Mouse (Mus musculus) adrenal gland, postnatal 4 days (tissue): ENCODE results near the gene Klhl6. TPM values are rescaled to one million over a fixed set of nuclear protein-coding genes. Genes with fewer than 3 reads are reported as not detected.
"Not testable (repeated sequence)": the region's sequence is repeated elsewhere in the genome, so short reads cannot be mapped to it uniquely, and the experiment has no call there.

ENCODE experiments used
- DNase-seq, 2 experiments: peaks; one replicate each; pipeline ENCODE4 v3.0.0; 2021 to 2022; ENCODE audit warnings: low spot score in 2 of 2, mixed read lengths in 2 of 2
- long read RNA-seq, 2 experiments: library from polyadenylated mRNA; stranded (forward); transcript quantifications; one replicate each; pipeline ENCODE4 v2.0.0; 2021
- total RNA-seq, 2 experiments: library from RNA; stranded (reverse); gene quantifications; 2 replicates each; pipeline ENCODE4 v1.2.3; 2021

Gene Klhl6
- total RNA-seq, result 1 to 10 TPM; 7.9 to 8.5 TPM
- long read RNA-seq, experiment 1, partial matches to known transcripts, result 4 of 10 reads
- long read RNA-seq, experiment 1, other reads (novel, unspliced or antisense), result 3 of 10 reads
- long read RNA-seq, experiment 2, partial matches to known transcripts, result 0 of 8 reads
- long read RNA-seq, experiment 2, other reads (novel, unspliced or antisense), result 5 of 8 reads

GRCm38 (mm10) chr16:19982537-19983257 lies at the start of gene Klhl6:
Klhl6 (minus strand) TSS chr16:19983037.
- peak in 1 of 2 experiments; percentile 5 for DNase-seq

GRCm38 (mm10) chr16:20027241-20027640 lies 44.4 kb upstream of the Klhl6 start:
- not testable (repeated sequence) for DNase-seq

- no peak for DNase-seq
Measured at GRCm38 (mm10) chr16:20022821-20023220, 40.0 kb upstream of the Klhl6 start.

- DNase-seq, result no peak
Measured at GRCm38 (mm10) chr16:20021848-20022247, 39.0 kb upstream of the Klhl6 start.

GRCm38 (mm10) chr16:20012647-20013046 lies 29.8 kb upstream of the Klhl6 start:
- DNase-seq, result no peak

GRCm38 (mm10) chr16:20006066-20006465 lies 23.2 kb upstream of the Klhl6 start:
- no peak for DNase-seq

GRCm38 (mm10) chr16:20000286-20000685 lies 17.4 kb upstream of the Klhl6 start:
- not testable (repeated sequence) for DNase-seq

GRCm38 (mm10) chr16:19997616-19998015 lies 14.8 kb upstream of the Klhl6 start:
- no peak for DNase-seq

- DNase-seq, result not testable (repeated sequence)
Measured at GRCm38 (mm10) chr16:19996913-19997312, 14.1 kb upstream of the Klhl6 start.

- no peak for DNase-seq
Measured at GRCm38 (mm10) chr16:19995818-19996217, 13.0 kb upstream of the Klhl6 start.

- DNase-seq, result no peak
Measured at GRCm38 (mm10) chr16:19993278-19993677, 10.4 kb upstream of the Klhl6 start.

- DNase-seq, result no peak
Measured at GRCm38 (mm10) chr16:19990536-19990935, 7.7 kb upstream of the Klhl6 start.

GRCm38 (mm10) chr16:19987589-19987988 lies 4.8 kb upstream of the Klhl6 start:
- DNase-seq, result no peak

- DNase-seq, result no peak
Measured at GRCm38 (mm10) chr16:19984884-19985643, 2.2 kb upstream of the Klhl6 start.

- DNase-seq, result no peak
Measured at GRCm38 (mm10) chr16:19983559-19983958, 722 bp upstream of the Klhl6 start.

GRCm38 (mm10) chr16:19981684-19982083 lies 1.2 kb downstream of the Klhl6 start:
- DNase-seq, result no peak

- no peak for DNase-seq
Measured at GRCm38 (mm10) chr16:19981006-19981405, 1.8 kb downstream of the Klhl6 start.

- no peak for DNase-seq
Measured at GRCm38 (mm10) chr16:19979755-19980154, 3.1 kb downstream of the Klhl6 start.

- DNase-seq, result no peak
Measured at GRCm38 (mm10) chr16:19977282-19977681, 5.6 kb downstream of the Klhl6 start.

- no peak for DNase-seq
Measured at GRCm38 (mm10) chr16:19976825-19977224, 6.0 kb downstream of the Klhl6 start.

- no peak for DNase-seq
Measured at GRCm38 (mm10) chr16:19975432-19975831, 7.4 kb downstream of the Klhl6 start.

- DNase-seq, result no peak
Measured at GRCm38 (mm10) chr16:19973480-19973879, 9.4 kb downstream of the Klhl6 start.
